Mouse (Mus musculus): ENCODE results near the gene Pcp2. TPM values are rescaled to one million over a fixed set of nuclear protein-coding genes. Genes with fewer than 3 reads are reported as not detected.

Pcp2 gene
- polyA plus RNA-seq, 1 experiment from 2014 or later: 0.07 TPM

DNA sequence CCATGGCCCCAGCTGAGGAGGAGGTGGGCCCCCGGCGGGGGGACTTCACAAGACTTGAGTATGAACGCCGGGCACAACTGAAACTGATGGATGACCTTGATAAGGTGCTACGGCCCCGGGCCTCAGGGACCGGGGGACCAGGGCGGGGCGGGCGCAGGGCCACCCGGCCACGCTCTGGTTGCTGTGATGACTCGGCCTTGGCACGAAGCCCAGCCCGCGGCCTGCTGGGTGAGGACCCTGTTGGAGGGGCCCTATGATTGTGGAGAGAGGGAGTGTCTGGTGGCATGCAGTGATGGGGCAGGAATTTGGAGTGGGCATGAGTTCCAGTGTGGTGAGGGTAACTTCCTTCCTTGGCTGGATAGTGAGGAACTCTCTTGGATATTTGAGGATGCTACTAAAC is 18.8 kb downstream of the Pcp2 start:
- H3K9ac ChIP-seq (ENCODE audit: low read depth, low read length): no peak overlapping the region
- peaks cover 9% of the 10 kb centered on the region for H3K36me3 ChIP-seq (ENCODE audit: control insufficient read depth, insufficient read depth)
- H3K4me3 ChIP-seq (ENCODE audit: low read depth, low read length): no peak overlapping the region
- no peaks in the 10 kb centered on the region for H3K9me3 ChIP-seq (replicated peaks; ENCODE audit: control insufficient read depth, low read length)
- H3K4me1 ChIP-seq (ENCODE audit: control insufficient read depth, low read depth, low read length): peaks cover 4% of the 10 kb centered on the region; the same call in 1 of the 2 replicates
- no peaks in the 10 kb centered on the region for H3K27me3 ChIP-seq (ENCODE audit: control insufficient read depth, insufficient read depth, low read depth, low read length)
- peak; percentile 25; the same call in 1 of the 2 replicates for ATAC-seq (ENCODE audit: low read depth)
- no peak overlapping the region for H3K4me2 ChIP-seq (ENCODE audit: low read depth, low read length)
- no peak overlapping the region for H3K27ac ChIP-seq (ENCODE audit: low read length)
- WGBS (ENCODE audit: insufficient replicate concordance): 31% methylated on average over 16 of the region's 16 CpGs

DNA sequence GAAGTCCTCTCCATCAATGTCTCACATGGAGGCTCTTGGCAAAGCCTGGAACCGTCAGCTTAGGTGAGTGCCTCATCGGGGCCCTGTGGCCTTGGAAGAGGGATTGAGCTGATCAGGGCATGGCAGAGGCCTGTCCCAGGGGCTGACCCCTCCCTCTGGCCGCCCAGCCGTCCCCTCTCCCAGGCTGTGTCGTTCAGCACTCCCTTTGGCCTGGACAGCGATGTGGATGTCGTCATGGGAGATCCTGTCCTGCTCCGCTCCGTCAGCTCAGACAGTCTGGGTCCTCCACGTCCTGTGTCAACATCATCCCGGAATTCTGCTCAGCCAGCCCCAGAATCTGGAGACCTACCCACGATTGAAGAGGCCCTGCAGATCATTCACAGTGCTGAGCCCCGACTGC is 21.9 kb downstream of the Pcp2 start:
- no peak overlapping the region for H3K27ac ChIP-seq (ENCODE audit: low read length)
- H3K4me3 ChIP-seq (ENCODE audit: low read depth, low read length): no peak overlapping the region
- H3K9ac ChIP-seq (ENCODE audit: low read depth, low read length): no peak overlapping the region
- H3K27me3 ChIP-seq (ENCODE audit: control insufficient read depth, insufficient read depth, low read depth, low read length): no peaks in the 10 kb centered on the region
- H3K4me2 ChIP-seq (ENCODE audit: low read depth, low read length): no peak overlapping the region
- WGBS (ENCODE audit: insufficient replicate concordance): 62% methylated on average over 13 of the region's 13 CpGs
- no peaks in the 10 kb centered on the region for H3K36me3 ChIP-seq (ENCODE audit: control insufficient read depth, insufficient read depth)
- H3K4me1 ChIP-seq (ENCODE audit: control insufficient read depth, low read depth, low read length): peaks cover 4% of the 10 kb centered on the region; the same call in 1 of the 2 replicates
- ATAC-seq (ENCODE audit: low read depth): no peak
- no peaks in the 10 kb centered on the region for H3K9me3 ChIP-seq (replicated peaks; ENCODE audit: control insufficient read depth, low read length)

DNA sequence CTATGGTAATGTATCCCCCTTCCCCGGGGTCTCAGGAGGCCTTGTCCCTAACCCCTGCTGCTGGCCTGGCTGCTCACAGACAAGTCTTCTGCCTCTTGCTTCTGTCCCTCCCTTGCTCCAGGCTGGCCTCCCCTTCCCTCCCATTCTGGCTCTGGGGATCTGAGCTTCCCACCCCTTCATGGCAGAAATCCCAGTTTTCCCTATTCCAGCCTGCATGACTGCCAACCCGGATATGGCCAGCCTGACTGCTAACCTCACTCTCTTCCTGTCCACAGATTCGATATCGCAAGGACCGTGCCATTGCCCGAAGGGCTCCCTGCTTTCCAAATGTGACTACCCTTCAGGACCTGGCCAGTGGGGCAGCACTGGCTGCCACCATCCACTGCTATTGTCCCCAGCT is 24.9 kb downstream of the Pcp2 start:
- Histone ChIP-seq H3K4me3 (ENCODE audit: low read depth, low read length) (no peak overlapping the region), H3K4me1 (ENCODE audit: control insufficient read depth, low read depth, low read length) (no peaks in the 10 kb centered on the region), H3K9me3 (replicated peaks; ENCODE audit: control insufficient read depth, low read length) (no peaks in the 10 kb centered on the region), H3K9ac (ENCODE audit: low read depth, low read length) (no peak overlapping the region), H3K27me3 (ENCODE audit: control insufficient read depth, insufficient read depth, low read depth, low read length) (no peaks in the 10 kb centered on the region), H3K4me2 (ENCODE audit: low read depth, low read length) (no peak overlapping the region), H3K27ac (ENCODE audit: low read length) (no peak overlapping the region), H3K36me3 (ENCODE audit: control insufficient read depth, insufficient read depth) (no peaks in the 10 kb centered on the region)
- no peak for ATAC-seq (ENCODE audit: low read depth)
- WGBS (ENCODE audit: insufficient replicate concordance): 79% methylated on average over 6 of the region's 6 CpGs

DNA sequence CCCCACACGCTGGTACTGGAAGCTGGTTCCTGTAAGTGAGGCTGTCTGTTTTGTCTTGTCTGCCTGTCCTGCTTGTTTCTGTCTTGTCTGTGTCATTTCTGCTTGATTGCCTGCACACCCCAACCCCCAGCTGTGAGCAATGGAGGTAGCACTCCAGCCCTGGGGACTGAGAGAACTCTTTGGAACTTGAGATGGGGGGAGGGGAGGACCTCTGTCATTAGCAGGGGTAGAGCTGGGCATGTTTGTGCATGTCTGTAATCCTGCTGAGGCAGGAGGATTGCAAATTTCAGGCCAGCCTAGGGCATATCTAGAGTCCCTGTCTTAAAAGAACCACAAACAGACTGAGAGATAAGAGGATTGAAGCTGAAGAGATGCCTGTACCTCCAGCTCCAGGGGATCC is 26.1 kb downstream of the Pcp2 start:
- no peaks in the 10 kb centered on the region for H3K4me1 ChIP-seq (ENCODE audit: control insufficient read depth, low read depth, low read length)
- no peaks in the 10 kb centered on the region for H3K36me3 ChIP-seq (ENCODE audit: control insufficient read depth, insufficient read depth)
- ATAC-seq (ENCODE audit: low read depth): no peak
- no peaks in the 10 kb centered on the region for H3K9me3 ChIP-seq (replicated peaks; ENCODE audit: control insufficient read depth, low read length)
- H3K9ac ChIP-seq (ENCODE audit: low read depth, low read length): no peak overlapping the region
- H3K4me3 ChIP-seq (ENCODE audit: low read depth, low read length): no peak overlapping the region
- H3K27ac ChIP-seq (ENCODE audit: low read length): no peak overlapping the region
- H3K4me2 ChIP-seq (ENCODE audit: low read depth, low read length): no peak overlapping the region
- WGBS (ENCODE audit: insufficient replicate concordance): 56% methylated on average over 1 of the region's 1 CpGs
- no peaks in the 10 kb centered on the region for H3K27me3 ChIP-seq (ENCODE audit: control insufficient read depth, insufficient read depth, low read depth, low read length)

DNA sequence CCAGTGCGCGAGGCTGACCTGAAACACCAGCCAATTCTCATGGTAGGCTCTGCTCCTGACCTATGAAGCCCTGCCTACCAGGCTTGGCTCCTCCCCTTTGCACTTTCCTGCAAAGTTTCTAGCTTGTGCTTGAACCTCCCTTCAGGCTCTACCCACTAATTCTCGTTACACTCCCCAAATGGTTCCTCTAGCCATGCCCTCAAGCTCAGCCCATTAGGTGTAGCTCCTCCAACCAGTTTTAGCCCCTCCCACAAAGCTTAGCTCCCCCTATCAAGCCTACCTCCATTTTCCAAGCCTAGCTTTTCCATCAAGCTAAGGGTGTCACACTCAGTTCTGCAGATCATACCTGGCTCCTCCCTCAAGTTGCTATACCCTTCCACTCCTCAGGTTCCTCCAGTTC is 27.3 kb downstream of the Pcp2 start:
- no peak overlapping the region for H3K4me3 ChIP-seq (ENCODE audit: low read depth, low read length)
- H3K9me3 ChIP-seq (replicated peaks; ENCODE audit: control insufficient read depth, low read length): no peaks in the 10 kb centered on the region
- ATAC-seq (ENCODE audit: low read depth): no peak
- no peaks in the 10 kb centered on the region for H3K36me3 ChIP-seq (ENCODE audit: control insufficient read depth, insufficient read depth)
- H3K4me1 ChIP-seq (ENCODE audit: control insufficient read depth, low read depth, low read length): no peaks in the 10 kb centered on the region
- no peak overlapping the region for H3K4me2 ChIP-seq (ENCODE audit: low read depth, low read length)
- no peak overlapping the region for H3K9ac ChIP-seq (ENCODE audit: low read depth, low read length)
- no peaks in the 10 kb centered on the region for H3K27me3 ChIP-seq (ENCODE audit: control insufficient read depth, insufficient read depth, low read depth, low read length)
- 68% methylated on average over 3 of the region's 3 CpGs for WGBS (ENCODE audit: insufficient replicate concordance)
- H3K27ac ChIP-seq (ENCODE audit: low read length): no peak overlapping the region

DNA sequence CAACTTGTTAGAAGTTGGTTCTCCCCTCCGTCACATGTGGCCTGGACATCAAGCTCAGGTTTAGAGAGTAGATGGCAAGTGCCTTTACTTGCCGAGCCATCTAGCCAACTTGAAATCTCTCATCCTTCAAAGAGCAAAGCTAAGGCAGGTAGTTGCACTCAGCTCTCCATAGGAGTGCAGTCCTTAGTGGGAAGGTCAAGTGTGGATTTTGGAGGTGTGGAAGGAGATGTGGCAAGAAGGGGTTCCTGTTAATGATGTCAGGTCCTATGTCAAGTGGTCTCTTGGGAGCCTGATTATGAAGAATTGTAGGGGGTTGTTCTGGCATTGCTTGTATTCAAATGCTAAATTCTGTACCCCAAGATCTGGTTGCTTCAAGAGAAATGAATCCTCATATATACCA is 30.9 kb downstream of the Pcp2 start:
- Histone ChIP-seq H3K4me1 (ENCODE audit: control insufficient read depth, low read depth, low read length) (no peaks in the 10 kb centered on the region), H3K4me3 (ENCODE audit: low read depth, low read length) (no peak overlapping the region), H3K9me3 (replicated peaks; ENCODE audit: control insufficient read depth, low read length) (no peaks in the 10 kb centered on the region), H3K9ac (ENCODE audit: low read depth, low read length) (no peak overlapping the region), H3K27me3 (ENCODE audit: control insufficient read depth, insufficient read depth, low read depth, low read length) (no peaks in the 10 kb centered on the region), H3K4me2 (ENCODE audit: low read depth, low read length) (no peak overlapping the region), H3K27ac (ENCODE audit: low read length) (no peak overlapping the region), H3K36me3 (ENCODE audit: control insufficient read depth, insufficient read depth) (no peaks in the 10 kb centered on the region)
- 65% methylated on average over 2 of the region's 2 CpGs for WGBS (ENCODE audit: insufficient replicate concordance)
- no peak for ATAC-seq (ENCODE audit: low read depth)

DNA sequence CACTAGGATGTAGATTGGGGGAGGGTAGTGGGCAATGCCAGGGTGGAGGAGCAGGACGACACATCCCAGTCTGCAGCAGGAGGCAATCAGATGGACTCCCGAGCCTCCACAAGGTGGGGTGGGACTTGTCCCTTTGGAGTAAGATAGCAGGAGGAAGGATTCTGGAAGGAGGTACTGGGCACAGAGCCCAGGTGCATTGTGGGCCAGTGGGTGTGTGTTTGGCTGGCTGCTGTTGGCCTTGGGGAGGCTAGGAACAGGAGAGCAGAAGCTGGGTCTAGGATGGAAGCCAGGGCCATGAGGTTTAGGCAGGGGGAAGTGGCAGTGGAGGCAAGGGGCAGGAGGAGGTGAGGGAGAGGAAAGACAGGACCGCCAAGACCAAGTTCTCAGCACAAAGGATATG is 31.9 kb downstream of the Pcp2 start:
- H3K27ac ChIP-seq (ENCODE audit: low read length): no peak overlapping the region
- H3K4me2 ChIP-seq (ENCODE audit: low read depth, low read length): no peak overlapping the region
- no peak overlapping the region for H3K9ac ChIP-seq (ENCODE audit: low read depth, low read length)
- no peaks in the 10 kb centered on the region for H3K4me1 ChIP-seq (ENCODE audit: control insufficient read depth, low read depth, low read length)
- WGBS (ENCODE audit: insufficient replicate concordance): 45% methylated on average over 3 of the region's 3 CpGs
- no peak overlapping the region for H3K4me3 ChIP-seq (ENCODE audit: low read depth, low read length)
- no peaks in the 10 kb centered on the region for H3K36me3 ChIP-seq (ENCODE audit: control insufficient read depth, insufficient read depth)
- no peaks in the 10 kb centered on the region for H3K9me3 ChIP-seq (replicated peaks; ENCODE audit: control insufficient read depth, low read length)
- no peaks in the 10 kb centered on the region for H3K27me3 ChIP-seq (ENCODE audit: control insufficient read depth, insufficient read depth, low read depth, low read length)
- ATAC-seq (ENCODE audit: low read depth): no peak

DNA sequence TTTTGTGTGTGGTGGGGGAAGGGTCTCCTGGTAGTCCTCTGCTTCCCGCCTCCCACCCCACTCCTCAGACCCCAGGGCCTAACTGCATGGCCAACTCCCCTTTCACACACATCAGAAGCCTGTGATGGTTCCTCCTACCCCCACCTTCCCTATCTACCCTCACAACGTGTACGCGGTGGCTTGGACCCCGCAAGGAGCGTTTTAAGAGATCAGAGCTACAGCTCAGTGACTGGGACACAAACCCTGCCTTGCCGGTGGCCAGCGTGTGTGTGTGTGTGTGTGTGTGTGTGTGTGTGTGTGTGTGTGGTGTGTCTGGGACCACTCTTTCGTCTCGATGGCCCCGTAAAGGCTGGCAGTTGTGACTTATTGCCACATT is 37.1 kb downstream of the Pcp2 start:
- WGBS (ENCODE audit: insufficient replicate concordance): 15% methylated on average over 11 of the region's 11 CpGs
- peak overlapping the region; percentile 87 for H3K4me2 ChIP-seq (ENCODE audit: low read depth, low read length)
- ATAC-seq (ENCODE audit: low read depth): peak; percentile 11; the same call in 1 of the 2 replicates

DNA sequence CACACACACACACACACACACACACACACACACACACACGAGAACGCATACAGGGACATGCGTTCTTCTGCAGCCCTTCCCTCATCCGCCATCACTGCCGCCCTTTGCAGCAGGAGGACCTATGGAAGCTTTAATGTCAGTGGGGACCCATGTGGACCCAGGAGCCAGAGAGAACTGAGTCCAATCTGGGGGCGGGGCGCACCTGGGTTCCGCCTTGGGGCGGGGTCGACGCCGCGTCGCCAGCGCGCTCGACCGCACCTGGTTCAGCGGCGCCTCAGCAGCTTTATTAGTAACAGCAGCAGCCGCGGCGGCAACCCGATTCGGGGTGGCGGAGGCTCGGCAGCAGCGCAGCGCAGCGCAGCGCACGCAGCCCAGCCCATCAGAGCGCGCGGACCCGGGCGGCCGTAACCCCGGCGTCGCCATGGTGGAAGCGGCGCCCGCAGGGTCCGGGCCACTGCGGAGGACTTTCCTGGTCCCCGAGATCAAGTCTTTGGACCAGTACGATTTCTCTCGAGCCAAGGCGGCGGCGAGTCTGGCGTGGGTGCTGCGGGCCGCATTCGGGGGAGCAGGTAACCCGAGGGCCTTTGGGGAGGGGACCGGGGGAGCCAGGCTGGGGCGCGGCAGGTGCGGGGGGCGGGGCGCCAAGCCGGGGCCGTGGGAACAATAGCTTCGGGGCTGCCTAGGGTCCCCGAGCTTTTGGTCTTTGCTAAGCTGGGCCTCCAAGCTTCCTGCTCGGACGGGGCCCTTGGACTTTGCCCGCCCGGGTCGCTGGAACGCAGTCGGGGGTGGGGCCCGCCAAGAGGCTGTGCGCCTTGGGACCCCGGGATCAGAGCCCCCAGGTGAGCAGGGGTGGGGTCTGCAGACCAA is 37.7 kb downstream of the Pcp2 start:
- Histone ChIP-seq H3K9me3 (replicated peaks; ENCODE audit: control insufficient read depth, low read length) (no peaks in the 10 kb centered on the region), H3K4me1 (ENCODE audit: control insufficient read depth, low read depth, low read length) (peaks cover 19% of the 10 kb centered on the region)
- WGBS (ENCODE audit: insufficient replicate concordance): under 1% methylated on average over 68 of the region's 77 CpGs

More for the DNA sequence above, 37.1 kb downstream of the Pcp2 start:
- Histone ChIP-seq H3K4me1 (ENCODE audit: control insufficient read depth, low read depth, low read length) (peaks cover 19% of the 10 kb centered on the region), H3K9ac (ENCODE audit: low read depth, low read length) (peak overlapping the region; percentile 72), H3K4me3 (ENCODE audit: low read depth, low read length) (peak overlapping the region; percentile 70), H3K9me3 (replicated peaks; ENCODE audit: control insufficient read depth, low read length) (no peaks in the 10 kb centered on the region), H3K27me3 (ENCODE audit: control insufficient read depth, insufficient read depth, low read depth, low read length) (peaks cover 2% of the 10 kb centered on the region; the same call in 1 of the 2 replicates), H3K27ac (ENCODE audit: low read length) (no peak overlapping the region; the same call in 1 of the 2 replicates), H3K36me3 (ENCODE audit: control insufficient read depth, insufficient read depth) (no peaks in the 10 kb centered on the region)

More for the DNA sequence above, 37.7 kb downstream of the Pcp2 start:
- no peaks in the 10 kb centered on the region for H3K36me3 ChIP-seq (ENCODE audit: control insufficient read depth, insufficient read depth)
- H3K4me2 ChIP-seq (ENCODE audit: low read depth, low read length): peak overlapping the region; percentile 87
- H3K27ac ChIP-seq (ENCODE audit: low read length): peak overlapping the region; percentile 74
- peak; percentile 74 for ATAC-seq (ENCODE audit: low read depth)
- H3K4me3 ChIP-seq (ENCODE audit: low read depth, low read length): peak overlapping the region; percentile 70
- peak overlapping the region; percentile 72 for H3K9ac ChIP-seq (ENCODE audit: low read depth, low read length)
- H3K27me3 ChIP-seq (ENCODE audit: control insufficient read depth, insufficient read depth, low read depth, low read length): peaks cover 2% of the 10 kb centered on the region; the same call in 1 of the 2 replicates
